Mouse (Mus musculus) cerebellum, adult 9-10 months (tissue): ENCODE data around the gene Sntb2.
"Not testable (repeated sequence)": the region's sequence is repeated elsewhere in the genome, so short reads cannot be mapped to it uniquely, and the experiment has no call there.

Experiments
- DNase-seq: peaks from one replicate; pipeline ENCODE4 v3.0.0; 2022

Gene Sntb2

DNA sequence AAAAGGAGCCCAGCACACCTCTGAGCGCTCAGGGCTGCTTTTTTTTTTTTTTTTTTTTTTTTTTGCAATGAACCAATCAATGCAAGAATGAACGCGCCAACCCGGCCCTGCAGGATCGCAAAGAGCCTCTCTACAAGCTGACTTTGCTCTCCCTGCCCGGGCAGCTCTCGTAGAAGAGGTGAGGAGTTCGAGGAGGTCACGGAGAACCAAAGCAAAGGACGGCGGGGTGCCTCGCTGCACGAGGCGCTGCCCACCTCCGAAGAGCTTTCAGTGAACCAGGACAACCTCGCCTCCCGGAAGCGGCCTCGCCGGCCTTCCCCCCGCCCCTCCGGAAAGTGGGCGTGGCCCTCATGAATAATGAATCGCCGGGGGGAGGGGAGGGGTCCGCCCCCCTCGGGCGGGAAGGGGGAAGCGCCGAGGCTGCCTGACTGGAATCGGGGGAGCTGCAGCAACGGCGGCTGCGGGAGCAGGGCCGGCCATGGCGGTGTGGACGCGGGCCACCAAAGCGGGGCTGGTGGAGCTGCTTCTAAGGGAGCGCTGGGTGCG is at the start of gene Sntb2:
Gene Sntb2, plus strand, starts transcription at position 427 of the 546 bp plus-strand sequence.
- DNase-seq = peak; percentile 94

DNA sequence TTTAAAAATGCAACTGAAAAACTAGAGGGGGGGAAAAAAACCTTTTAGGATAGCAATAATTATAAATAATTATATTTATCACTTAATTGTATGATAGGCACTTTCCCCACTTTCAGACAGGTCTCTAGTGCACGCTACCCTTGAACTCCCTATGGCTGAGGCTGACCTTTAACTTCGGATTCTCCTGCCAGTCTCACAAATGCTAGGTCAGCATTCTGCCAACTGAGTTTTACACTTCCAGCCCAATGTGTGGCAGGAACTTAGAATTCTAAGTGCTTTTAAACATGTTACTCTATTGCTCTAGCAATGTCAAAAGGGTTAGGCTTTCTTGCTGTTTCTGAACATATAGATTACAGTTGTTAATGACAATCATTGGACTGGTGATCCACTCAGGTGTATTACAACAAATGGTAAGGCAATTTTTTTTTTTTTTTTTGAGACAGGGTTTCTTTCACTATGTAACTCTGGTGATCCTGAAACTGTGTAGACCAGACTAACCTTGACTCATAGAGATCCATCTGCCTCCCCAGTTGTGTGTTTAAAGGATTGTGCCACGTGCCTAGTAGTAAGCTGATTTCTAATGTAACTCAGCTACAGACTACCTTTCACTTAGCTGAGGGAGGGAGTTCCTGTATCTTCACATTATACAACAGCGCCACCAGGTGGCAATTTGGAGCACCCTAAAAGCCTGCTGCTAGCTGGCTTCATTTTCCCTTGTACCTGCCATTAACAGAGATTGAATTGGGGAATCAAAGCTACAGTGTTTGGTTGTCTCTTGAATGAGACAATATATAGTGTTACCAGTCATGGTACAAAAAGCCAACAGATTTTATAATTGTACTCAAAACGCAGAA is 48.0 kb upstream of the Sntb2 start:
- peak; percentile 78 for DNase-seq

DNA sequence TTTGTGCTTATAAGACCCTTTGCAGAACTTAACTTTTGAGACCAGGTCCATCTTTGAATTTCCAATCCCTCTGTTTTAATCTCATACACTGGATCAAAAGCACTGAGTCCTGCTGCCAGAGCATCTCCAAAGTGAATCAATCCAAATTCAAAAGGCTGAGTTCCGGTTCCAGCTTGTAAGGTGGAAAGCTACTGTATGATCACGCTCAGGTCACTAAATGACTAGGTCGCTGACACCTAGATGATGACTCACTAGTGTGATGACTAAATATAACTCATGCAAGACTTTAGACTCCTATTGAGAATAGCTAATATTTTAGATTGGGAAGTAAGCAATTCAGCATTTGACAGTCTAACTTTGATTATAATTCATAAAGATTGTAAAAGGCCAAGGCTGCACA is 46.7 kb upstream of the Sntb2 start:
- no peak for DNase-seq

DNA sequence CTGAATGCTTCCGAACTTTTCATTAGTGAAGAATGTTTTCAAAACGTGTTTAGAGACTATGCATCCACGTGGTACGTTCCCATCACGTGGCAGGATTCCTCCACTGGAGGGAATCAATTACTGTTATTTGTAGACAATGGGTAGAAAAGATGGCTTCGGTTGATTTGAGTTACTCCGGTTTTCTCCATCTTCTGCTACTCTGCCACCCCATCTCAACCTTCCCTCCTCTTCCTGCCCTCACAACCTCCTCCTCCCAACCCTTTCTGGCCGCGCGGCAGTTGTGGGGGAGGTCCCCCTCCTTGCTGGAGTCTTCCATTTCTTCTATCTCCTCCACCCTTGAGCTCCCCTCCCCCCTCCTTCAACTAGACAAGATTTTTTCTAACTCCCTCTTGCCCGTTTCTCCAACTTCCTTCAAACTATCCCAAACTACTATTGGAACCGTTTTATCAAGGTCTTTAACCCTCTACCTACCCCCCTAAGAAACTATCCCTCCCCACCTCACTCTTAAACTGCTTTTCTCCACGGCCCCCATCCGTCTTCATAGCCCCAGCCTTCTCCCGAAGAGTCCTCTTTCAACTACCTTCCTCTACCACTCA is 43.2 kb upstream of the Sntb2 start:
- no peak for DNase-seq

DNA sequence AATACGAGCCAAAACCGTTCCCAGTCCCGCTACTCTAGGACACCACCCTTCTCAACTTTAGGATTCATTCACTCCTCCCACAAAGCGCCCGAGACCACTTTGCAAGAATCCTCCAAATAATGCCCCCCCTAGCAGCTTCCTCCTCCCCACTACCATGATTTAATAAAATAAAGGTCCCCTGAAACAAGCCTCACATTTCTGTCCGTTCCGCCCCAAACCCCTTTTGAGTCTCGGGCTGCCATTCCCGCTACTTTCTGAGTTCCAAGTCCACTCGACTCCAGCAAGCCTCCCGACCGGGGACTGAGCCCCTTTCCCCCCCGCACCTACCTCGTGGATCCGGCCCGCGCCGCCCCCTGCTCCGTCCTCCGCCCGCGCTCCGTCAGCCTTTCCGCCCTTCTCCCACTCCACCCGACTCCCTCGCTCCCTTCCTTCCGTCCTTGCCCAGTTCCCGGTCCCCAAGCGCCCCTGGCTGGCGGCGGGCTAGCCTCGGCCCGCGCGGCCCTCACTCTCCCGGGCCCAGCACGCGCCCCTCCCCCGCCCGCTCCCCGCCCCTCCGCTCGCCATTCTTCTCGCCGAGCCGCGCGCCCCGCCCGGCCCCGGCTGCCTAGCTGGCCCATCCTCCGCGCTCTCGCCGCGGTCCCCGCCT is 42.6 kb upstream of the Sntb2 start:
- DNase-seq = no peak

DNA sequence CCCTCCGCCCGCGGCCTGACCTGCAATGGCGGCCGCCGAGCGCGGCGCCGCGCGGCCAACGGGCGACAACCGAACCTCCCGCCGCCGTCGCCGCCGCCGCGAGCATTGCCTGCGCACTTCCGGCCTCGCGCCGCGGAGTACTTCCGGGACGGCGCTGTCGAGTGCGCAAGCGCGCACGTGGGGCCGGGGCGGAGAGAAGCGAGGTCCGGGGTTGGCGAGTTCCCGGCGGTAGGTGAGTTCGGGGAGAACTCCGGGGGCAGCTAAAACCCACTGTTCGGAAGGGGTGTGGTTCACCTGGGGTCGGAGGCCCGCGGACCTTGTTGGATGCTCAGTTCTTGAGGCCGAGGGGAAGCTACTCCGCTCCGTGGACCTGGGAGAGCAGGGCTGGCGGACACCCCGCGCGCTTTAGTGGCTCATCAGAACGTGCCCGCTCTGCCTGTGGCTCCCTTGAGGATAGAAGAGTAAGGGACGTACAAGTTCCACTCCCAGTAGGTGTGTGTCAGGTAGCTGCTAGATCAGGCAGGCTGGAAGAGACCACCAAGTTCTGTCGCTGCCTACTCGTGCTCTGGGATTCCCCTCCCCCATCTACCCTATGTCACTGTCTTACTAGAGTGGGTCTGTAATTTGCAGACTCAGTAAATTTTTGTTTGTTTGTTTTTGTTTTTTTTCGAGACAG is 41.9 kb upstream of the Sntb2 start, which contains the start of gene Utp4:
Gene Utp4, plus strand, starts transcription at position 156 of the 676 bp plus-strand sequence.
- peak; percentile 77 for DNase-seq

DNA sequence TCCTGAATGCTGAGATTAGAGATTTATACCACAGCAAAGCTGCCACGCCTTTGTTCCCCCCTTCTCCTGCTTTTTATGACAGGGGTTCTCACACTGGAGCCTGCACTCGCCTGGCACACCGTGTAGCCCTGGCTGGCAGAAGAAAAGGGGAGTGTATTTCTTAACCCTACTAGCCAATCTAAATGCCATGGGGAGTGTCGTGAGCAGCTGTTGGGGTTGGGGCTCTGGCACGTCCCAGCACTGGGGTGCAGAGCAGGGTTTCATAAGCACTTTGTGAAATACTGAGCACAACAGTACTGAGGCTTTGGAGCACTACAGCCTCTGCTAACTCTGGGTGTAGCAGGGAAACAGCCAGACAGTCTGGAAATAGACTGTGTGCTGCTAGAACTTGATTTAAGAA is 36.1 kb upstream of the Sntb2 start:
- no peak for DNase-seq

DNA sequence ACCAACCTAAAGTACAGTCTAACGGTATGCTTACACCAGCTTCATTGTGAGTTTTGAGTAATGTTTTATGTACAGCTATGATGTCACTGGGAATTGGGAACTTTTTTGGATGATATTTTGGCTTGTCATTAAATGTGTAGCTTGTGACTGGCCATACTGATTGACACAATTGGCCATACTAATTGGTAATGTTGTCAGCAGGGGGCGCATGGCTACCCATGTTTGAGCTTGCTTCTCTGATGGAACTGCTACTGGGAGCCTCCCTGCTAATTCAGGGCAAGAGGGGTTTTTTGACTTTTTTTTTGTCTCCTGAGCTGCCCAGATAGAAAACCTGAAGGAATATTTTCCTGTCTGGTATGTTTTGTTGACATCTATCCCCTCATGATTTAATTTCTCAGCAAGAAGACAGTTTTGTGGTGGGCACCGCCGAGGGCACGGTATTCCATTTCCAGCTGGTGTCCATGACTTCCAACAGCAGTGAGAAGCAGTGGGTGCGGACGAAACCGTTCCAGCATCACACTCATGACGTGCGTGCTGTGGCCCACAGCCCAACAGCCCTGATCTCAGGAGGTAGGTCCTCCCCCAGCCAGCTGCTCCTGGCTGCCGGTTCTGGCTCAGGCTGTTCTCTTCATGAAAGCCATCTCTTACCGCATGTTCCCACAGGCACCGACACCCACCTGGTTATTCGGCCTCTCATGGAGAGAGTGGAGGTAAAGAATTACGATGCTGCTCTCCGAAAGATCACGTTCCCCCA is 29.6 kb upstream of the Sntb2 start:
- no peak for DNase-seq

DNA sequence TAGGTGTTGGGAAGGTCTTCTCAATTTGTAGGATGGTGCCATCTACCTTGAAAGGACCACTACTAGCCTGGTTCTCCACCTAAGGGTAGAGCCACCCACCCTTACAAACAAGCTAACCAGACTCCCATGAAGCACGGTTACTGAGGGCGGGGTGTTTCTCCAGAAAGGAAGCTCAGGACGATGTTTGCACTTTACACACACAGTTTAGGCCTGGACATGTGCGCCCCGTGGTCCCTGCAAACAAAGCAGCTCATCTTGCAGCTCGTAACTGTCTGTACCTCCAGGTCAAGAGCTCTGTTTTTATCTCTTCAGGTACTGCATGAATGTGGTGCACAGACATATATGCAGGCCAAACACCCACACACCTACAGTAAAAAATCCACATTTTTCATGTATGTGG is 28.9 kb upstream of the Sntb2 start:
- no peak for DNase-seq

DNA sequence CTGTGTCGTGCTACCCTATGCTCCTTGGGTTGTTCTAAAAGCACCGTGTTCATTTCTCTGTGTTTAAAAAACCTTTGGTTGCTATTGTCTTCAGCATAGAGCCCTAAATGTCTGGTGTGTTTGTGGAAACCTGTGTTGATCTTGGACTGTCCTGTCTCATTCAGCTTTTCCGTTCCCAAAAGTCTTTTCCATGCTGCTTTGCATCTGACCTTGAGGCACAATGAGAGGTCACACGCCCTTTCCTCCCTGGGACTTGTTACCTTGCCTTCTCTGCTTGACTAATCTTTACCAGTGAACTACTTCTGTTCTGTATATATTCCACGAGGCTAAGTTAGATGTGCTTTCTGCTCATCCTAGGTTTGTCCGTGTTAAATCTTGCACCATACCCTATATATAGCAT is 28.1 kb upstream of the Sntb2 start:
- no peak for DNase-seq

DNA sequence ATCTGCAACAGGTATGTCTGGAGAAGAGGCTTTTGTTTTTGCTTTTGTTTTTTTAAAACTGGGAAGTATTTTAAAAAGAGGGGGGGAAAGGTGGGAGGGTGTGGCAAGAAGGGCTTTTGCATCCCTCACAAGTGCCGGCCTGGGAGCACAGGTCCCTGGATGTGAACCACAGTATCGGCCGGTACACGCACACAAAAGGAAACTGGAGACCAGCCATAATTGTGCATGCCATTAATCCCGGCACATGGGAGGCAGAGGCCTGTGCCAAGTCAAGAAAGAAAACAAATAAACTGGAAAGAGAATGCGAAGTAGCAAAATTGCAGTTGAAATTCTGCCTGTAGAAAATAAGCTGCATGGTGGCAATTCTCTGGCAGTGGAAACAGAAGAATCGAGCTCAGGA is 27.3 kb upstream of the Sntb2 start:
- no peak for DNase-seq

DNA sequence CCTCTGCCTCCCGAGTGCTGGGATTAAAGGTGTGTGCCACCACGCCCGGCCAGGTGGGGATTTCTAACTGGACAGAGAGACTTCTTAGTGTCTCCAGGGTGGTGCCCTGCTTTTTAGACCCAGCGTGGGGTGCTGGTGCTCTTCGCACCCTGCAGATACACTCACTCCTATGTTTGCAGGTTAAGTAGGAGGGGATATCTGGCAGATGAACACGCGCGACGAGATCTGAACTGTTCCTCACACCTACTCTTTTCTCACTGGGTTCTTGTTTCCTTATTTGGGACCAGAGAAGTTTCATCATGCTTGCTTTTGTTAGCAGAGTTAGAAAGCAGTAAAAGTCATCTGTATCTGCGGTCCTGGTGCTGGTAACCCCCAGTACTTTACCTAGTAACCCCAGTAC is 21.9 kb upstream of the Sntb2 start:
- no peak for DNase-seq

DNA sequence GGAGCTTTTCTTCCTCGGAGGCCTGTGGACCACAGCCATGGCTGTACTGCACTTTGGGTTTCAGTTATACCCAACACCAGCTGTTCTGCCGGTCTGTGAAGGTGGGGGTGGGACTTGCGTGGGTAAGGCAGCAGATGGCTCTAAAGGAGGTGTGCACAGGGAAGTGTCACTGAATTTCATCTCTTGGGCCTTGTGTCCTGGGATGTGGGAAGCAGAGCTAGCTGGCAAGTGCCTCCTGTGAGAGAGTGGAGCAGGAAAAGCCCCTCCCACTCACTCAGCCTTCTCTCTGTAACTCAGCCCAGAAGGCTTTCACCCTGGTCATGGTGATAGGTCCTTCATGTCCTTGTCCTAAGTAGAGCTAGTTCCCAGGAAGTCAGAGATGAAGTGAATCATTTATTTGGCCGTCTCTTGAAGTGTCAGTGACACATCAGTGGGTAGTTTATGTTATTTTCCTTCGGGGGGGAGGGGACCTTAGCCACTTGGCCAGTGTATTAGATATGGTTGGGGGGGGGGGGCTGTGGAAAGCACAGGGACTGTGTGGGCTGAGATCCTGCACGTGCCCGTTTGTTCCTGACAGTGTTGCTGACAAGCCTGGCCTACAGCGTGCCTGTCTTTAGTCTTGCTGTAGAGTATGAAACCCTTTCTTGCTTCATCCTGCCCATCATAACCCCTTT is 15.7 kb upstream of the Sntb2 start:
- DNase-seq = no peak

DNA sequence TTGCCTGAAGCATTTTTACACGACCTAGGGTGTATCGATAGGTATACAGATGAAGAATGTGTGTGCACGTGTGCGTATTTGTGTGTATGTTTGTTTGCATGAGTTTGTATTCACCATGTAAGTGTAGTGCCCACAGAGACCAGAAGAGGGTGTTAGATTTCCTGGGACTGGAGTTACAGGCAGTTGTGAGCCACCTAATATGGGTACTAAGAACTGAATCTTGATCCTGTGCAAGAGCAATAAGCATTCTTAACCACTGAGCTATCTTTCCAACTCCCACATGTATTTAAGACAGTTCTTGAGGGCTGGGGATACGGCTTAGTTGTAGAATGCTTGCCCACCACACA is 15.2 kb upstream of the Sntb2 start:
- DNase-seq = no peak

DNA sequence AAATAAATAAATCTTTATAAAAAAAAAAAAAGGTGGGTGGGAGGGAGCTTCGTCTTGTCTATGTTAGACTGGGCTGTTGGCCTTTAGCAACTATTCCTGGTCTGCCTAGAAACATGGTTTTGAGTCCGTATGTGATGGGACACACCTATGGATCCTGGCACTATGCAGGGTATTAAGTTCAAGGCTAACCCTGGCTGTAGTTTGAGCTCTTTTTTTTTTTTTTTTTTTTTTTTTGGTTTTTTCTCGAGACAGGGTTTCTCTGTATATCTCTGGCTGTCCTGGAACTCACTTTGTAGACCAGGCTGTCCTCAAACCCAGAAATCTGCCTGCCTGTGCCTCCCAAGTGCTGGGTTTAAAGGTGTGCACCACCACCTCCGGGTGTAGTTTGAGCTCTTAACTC is 11.5 kb upstream of the Sntb2 start:
- no peak for DNase-seq

DNA sequence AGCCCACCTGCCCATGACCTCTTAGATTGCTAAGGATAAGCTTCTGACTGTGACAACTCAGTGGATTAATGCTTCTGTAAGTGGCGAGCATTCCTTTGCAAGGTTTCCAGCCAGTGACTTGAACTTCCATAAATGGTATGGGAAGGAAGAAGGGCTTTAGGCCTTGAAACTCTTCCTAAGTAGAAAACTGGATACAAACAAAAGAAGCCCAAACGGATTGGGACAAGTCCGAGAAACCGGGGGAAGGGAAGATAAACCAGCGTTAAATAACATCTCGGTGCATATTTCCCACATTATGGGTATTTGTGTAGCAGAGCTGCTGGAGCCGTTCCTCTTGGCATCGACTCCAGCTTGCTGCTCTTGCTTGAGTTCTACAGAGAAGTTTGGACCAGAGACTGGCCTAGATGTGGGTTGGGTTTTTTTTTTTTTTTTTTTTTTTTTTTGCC is 10.6 kb upstream of the Sntb2 start:
- DNase-seq = no peak

DNA sequence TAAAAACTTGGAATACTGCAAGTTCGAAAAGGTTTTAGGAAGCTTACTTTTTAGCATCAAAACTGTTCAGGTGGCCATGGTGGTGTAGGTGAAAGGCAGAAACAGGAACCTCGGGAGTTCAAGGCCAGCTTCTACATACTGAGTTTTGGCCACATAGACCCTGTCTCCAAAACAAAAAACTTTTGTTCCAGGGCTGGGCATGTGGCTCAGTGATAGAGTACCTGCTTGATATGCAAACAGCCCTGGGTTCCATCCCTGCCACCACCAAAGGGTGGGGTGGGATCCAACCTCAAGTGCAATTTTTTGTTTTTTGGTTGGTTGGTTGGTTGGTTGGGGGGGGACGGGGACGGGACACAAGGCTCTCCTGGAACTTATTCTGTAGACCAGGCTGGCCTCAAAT is 10.1 kb upstream of the Sntb2 start:
- no peak for DNase-seq

DNA sequence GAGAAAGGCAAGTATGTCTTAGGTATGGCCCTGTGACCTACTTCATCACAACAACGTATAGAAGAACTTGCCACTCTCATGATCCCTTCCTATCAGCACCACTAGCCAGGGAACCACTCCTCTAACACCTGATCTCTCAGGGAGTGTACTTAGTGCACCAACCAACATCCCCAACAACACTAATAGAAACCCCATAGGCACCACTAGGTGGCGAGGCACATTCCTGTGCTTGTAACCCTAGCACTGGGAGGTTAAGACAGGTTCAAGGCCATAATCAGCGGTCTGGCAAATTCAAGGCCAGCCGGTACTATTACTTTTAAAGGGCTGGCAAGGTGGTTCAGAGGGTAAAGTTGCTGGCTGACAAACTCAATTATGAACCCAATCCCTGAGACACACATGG is 8.3 kb upstream of the Sntb2 start:
- DNase-seq = no peak

DNA sequence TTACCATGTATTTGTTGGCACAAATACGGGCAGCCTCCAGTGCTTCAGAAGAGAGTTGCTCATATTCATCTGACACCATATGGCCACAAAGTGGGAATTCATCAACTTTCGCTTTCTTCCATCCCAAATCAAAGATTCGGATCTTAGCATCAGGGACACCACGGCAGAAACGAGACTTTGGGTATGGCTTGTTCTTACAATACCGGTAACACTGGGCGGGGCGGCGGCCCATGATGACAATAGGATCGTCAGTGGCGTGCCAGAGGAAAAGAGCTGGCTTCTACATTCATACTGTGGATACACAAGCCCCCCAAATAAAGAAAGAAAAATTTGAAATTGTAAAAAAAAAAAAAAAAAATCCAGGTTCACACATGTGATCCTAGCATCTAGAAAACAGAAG is 7.4 kb upstream of the Sntb2 start:
- DNase-seq = not testable (repeated sequence)

DNA sequence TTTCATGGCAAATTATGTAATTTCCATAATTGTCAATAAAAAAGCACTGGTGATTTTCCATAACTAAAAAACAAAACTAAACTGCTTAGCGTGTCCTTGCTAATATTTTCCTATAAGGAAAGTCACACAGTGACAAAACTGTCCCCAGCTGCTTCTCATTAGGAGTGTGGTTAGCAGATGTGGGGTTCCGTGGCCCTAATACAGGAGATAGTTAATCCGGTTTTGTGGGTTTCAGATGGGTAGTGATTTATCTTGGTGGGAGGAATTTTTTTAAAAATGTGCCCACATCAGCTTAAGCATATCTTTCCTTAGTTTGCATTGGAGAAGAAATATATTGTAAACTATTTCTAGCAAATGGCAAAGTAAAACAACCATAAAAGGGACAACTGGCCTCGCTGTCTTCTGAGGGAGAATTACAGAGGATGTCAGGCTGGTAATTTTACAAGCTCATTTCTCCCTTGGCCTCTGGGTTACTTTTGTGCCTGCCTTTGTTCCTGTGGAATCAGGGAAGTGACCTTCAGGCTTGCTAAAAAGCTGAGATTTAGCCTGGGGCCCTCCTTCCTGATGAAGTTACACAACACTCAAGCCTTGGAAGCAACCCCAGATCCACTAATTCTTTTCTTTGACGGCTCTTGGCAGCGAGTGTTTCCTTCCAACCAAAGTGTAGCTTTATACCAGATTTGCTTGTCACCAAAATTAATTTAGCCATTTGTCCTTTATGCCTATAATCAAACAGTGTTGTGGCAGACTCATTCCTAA is 6.2 kb upstream of the Sntb2 start:
- no peak for DNase-seq

DNA sequence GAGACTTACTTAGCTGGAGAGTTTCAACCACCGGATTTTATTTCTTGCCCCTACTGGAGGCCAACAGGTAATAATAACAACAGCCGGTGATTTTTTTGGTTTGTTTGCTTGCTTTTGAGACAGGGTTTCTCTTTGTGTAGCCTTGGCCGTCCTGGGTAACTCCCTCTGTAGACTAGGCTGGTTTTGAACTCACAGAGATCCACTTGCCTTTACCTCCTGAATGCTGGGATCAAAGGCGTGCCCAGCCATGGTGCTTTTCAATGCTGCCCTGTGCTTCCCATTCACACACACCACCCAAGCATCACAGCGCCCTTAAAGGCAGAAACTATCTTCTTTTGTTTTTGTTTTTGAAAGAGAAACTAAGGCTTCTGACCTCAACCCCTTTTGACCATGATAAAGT is 5.6 kb upstream of the Sntb2 start:
- no peak for DNase-seq
